Mouse (Mus musculus): ENCODE measurements around the gene Shc1. TPM values are rescaled to one million over a fixed set of nuclear protein-coding genes. Genes with fewer than 3 reads are reported as not detected.

Shc1 gene
- polyA plus RNA-seq (2015; fragmentation: Nextera tagmentation; extraction: Ambion mirVana): 102 and 108 TPM in 2 replicates

GRCm38 (mm10) chr3:89418170-89418860 is at the start of gene Shc1, which contains the start of gene Cks1b:
Shc1 (plus strand) TSS chr3:89418443.
Cks1b (minus strand) TSS chr3:89418383.
- Histone ChIP-seq H3K27ac (peak within 1 kb of the TSS; percentile 98), H3K4me1 (peaks cover 46% of the 10 kb centered on the region), H3K9me3 (no peaks in the 10 kb centered on the region), H3K36me3 (peaks cover 34% of the 10 kb centered on the region), H3K9ac (peak within 1 kb of the TSS; percentile 79), H3K4me2 (replicated peaks) (peak within 1 kb of the TSS; percentile 88), H3K4me3 (peak within 1 kb of the TSS; percentile 68), H3K27me3 (no peaks in the 10 kb centered on the region)
- WGBS: 0% methylated on average over 39 of the region's 39 CpGs
- peak; percentile 94 for ATAC-seq (ENCODE audit: low FRiP score, low read depth)

GRCm38 (mm10) chr3:89373581-89374231 is 44.5 kb upstream of the Shc1 start:
- 44% methylated on average over 5 of the region's 5 CpGs for WGBS
- Histone ChIP-seq H3K4me3 (no peak overlapping the region), H3K9ac (no peak overlapping the region), H3K4me1 (peaks cover 7% of the 10 kb centered on the region), H3K27ac (no peak overlapping the region), H3K4me2 (replicated peaks) (no peak overlapping the region), H3K27me3 (no peaks in the 10 kb centered on the region), H3K36me3 (no peaks in the 10 kb centered on the region), H3K9me3 (no peaks in the 10 kb centered on the region)
- ATAC-seq (ENCODE audit: low FRiP score, low read depth): no peak

- peak overlapping the region; percentile 61 for H3K4me3 ChIP-seq
- H3K27me3 ChIP-seq: no peaks in the 10 kb centered on the region
- H3K36me3 ChIP-seq: no peaks in the 10 kb centered on the region
- WGBS: 71% methylated on average over 4 of the region's 4 CpGs
- no peak overlapping the region for H3K9ac ChIP-seq
- peak overlapping the region; percentile 80 for H3K4me2 ChIP-seq (replicated peaks)
- H3K9me3 ChIP-seq: no peaks in the 10 kb centered on the region
- ATAC-seq (ENCODE audit: low FRiP score, low read depth): peak; percentile 18; the same call in 1 of the 2 replicates
- H3K27ac ChIP-seq: peak overlapping the region; percentile 28; the same call in 1 of the 2 replicates
- peaks cover 12% of the 10 kb centered on the region for H3K4me1 ChIP-seq
These were observed 40.4 kb upstream of the Shc1 start for GRCm38 (mm10) chr3:89377831-89378230.

GRCm38 (mm10) chr3:89378394-89379067 is 39.7 kb upstream of the Shc1 start:
- H3K4me2 ChIP-seq (replicated peaks): peak overlapping the region; percentile 80
- peaks cover 12% of the 10 kb centered on the region for H3K4me1 ChIP-seq
- H3K36me3 ChIP-seq: no peaks in the 10 kb centered on the region
- H3K27ac ChIP-seq: peak overlapping the region; percentile 28; the same call in 1 of the 2 replicates
- no peaks in the 10 kb centered on the region for H3K27me3 ChIP-seq
- H3K9ac ChIP-seq: peak overlapping the region; percentile 72
- ATAC-seq (ENCODE audit: low FRiP score, low read depth): peak; percentile 90
- no peaks in the 10 kb centered on the region for H3K9me3 ChIP-seq
- H3K4me3 ChIP-seq: peak overlapping the region; percentile 61
- 1% methylated on average over 29 of the region's 29 CpGs for WGBS

- Histone ChIP-seq H3K9ac (no peak overlapping the region), H3K27ac (no peak overlapping the region), H3K4me1 (peaks cover 17% of the 10 kb centered on the region), H3K36me3 (no peaks in the 10 kb centered on the region), H3K9me3 (no peaks in the 10 kb centered on the region), H3K27me3 (no peaks in the 10 kb centered on the region), H3K4me2 (replicated peaks) (peak overlapping the region; percentile 80; the same call in 1 of the 2 replicates), H3K4me3 (no peak overlapping the region; the same call in 1 of the 2 replicates)
- ATAC-seq (ENCODE audit: low FRiP score, low read depth): no peak
- WGBS: 88% methylated on average over 31 of the region's 31 CpGs
These were observed 38.7 kb upstream of the Shc1 start for GRCm38 (mm10) chr3:89379388-89380131.

- Histone ChIP-seq H3K4me1 (peaks cover 25% of the 10 kb centered on the region), H3K4me2 (replicated peaks) (no peak overlapping the region), H3K27me3 (no peaks in the 10 kb centered on the region), H3K4me3 (no peak overlapping the region), H3K9me3 (no peaks in the 10 kb centered on the region), H3K27ac (no peak overlapping the region; the same call in 1 of the 2 replicates), H3K9ac (no peak overlapping the region), H3K36me3 (no peaks in the 10 kb centered on the region)
- no peak for ATAC-seq (ENCODE audit: low FRiP score, low read depth)
- WGBS: 92% methylated on average over 14 of the region's 14 CpGs
These were observed 38.0 kb upstream of the Shc1 start for GRCm38 (mm10) chr3:89380291-89380690.

GRCm38 (mm10) chr3:89380711-89381110 is 37.5 kb upstream of the Shc1 start:
- Histone ChIP-seq H3K27me3 (no peaks in the 10 kb centered on the region), H3K27ac (no peak overlapping the region), H3K4me2 (replicated peaks) (no peak overlapping the region), H3K9me3 (no peaks in the 10 kb centered on the region), H3K9ac (no peak overlapping the region), H3K4me1 (peaks cover 29% of the 10 kb centered on the region), H3K4me3 (no peak overlapping the region), H3K36me3 (no peaks in the 10 kb centered on the region)
- ATAC-seq (ENCODE audit: low FRiP score, low read depth): no peak
- 90% methylated on average over 18 of the region's 18 CpGs for WGBS

GRCm38 (mm10) chr3:89381233-89381632 is 37.0 kb upstream of the Shc1 start:
- peaks cover 29% of the 10 kb centered on the region for H3K4me1 ChIP-seq

GRCm38 (mm10) chr3:89382033-89382882 is 36.0 kb upstream of the Shc1 start:
- Histone ChIP-seq H3K4me1 (peaks cover 38% of the 10 kb centered on the region), H3K27ac (no peak overlapping the region), H3K4me2 (replicated peaks) (no peak overlapping the region), H3K4me3 (no peak overlapping the region), H3K9ac (no peak overlapping the region), H3K36me3 (no peaks in the 10 kb centered on the region), H3K9me3 (no peaks in the 10 kb centered on the region), H3K27me3 (no peaks in the 10 kb centered on the region)
- ATAC-seq (ENCODE audit: low FRiP score, low read depth): no peak
- WGBS: 81% methylated on average over 9 of the region's 9 CpGs

More at GRCm38 (mm10) chr3:89381233-89381632, 37.0 kb upstream of the Shc1 start:
- WGBS: 79% methylated on average over 11 of the region's 11 CpGs
- no peaks in the 10 kb centered on the region for H3K9me3 ChIP-seq
- no peak overlapping the region for H3K9ac ChIP-seq
- H3K27me3 ChIP-seq: no peaks in the 10 kb centered on the region
- H3K36me3 ChIP-seq: no peaks in the 10 kb centered on the region
- ATAC-seq (ENCODE audit: low FRiP score, low read depth): no peak
- H3K4me2 ChIP-seq (replicated peaks): no peak overlapping the region
- H3K27ac ChIP-seq: no peak overlapping the region
- H3K4me3 ChIP-seq: no peak overlapping the region

GRCm38 (mm10) chr3:89382950-89383349 is 35.3 kb upstream of the Shc1 start:
- H3K27ac ChIP-seq: no peak overlapping the region
- no peak for ATAC-seq (ENCODE audit: low FRiP score, low read depth)
- no peak overlapping the region for H3K9ac ChIP-seq
- no peaks in the 10 kb centered on the region for H3K27me3 ChIP-seq
- no peaks in the 10 kb centered on the region for H3K9me3 ChIP-seq
- peaks cover 36% of the 10 kb centered on the region for H3K4me1 ChIP-seq
- 75% methylated on average over 5 of the region's 5 CpGs for WGBS
- H3K36me3 ChIP-seq: no peaks in the 10 kb centered on the region
- H3K4me2 ChIP-seq (replicated peaks): no peak overlapping the region
- no peak overlapping the region for H3K4me3 ChIP-seq
